Mouse (Mus musculus): ENCODE data around the gene Ppard.

DNA sequence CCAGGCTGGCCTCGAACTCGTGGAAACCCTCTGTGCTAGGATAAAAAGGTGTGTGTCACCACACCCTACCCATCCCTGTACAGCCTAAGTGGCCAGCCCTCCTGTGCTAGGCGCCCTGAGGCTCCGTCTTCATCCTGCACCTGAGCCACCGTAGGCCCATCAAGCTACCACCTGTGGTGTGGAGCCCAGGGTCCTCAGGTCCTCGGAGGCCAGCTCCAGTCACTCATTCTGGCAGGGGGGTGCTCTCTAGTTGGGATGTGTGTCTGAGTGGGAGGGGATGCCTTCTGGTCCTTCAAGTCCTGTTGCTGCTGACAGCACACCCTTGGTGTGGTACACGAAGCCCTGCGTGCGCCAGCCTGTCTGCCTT lies 28.0 kb downstream of the Ppard start:
- TF ChIP-seq CTCF (IDR thresholded peaks at IDR 0.05; ENCODE audit: low read depth) (no peak), EP300 (IDR thresholded peaks at IDR 0.05; ENCODE audit: low read depth) (no peak)
